Mouse (Mus musculus) hindbrain, embryonic 11.5 days (tissue): ENCODE data around the gene Iqcn. TPM values are rescaled to one million over a fixed set of nuclear protein-coding genes. Genes with fewer than 3 reads are reported as not detected.

ENCODE experiments used
- ATAC-seq: fragments of 200-750 bp; cut with Nextera tagmentation; 2 replicates; pipeline ENCODE4 v1.8.0; 2017; ENCODE audit warnings: mild to moderate bottlenecking, moderate TSS enrichment, moderate library complexity; ENCODE audit not compliant: low FRiP score
- DNase-seq: peaks from one replicate; pipeline ENCODE4 v3.0.0-alpha.2; 2015; ENCODE audit warnings: low spot score
- H3K27ac ChIP-seq: fragments of 300-500 bp; sonication (generic); 2 replicates; pipeline ENCODE4 v1.5.1; 2014; ENCODE audit warnings: mild to moderate bottlenecking, low read depth, low read length
- H3K27me3 ChIP-seq: fragments of 300-500 bp; sonication (generic); 2 replicates; pipeline ENCODE4 v1.6.1; 2014; ENCODE audit warnings: mild to moderate bottlenecking, low read length, moderate library complexity, mixed read lengths; ENCODE audit not compliant: control insufficient read depth, insufficient read depth
- H3K36me3 ChIP-seq: fragments of 300-500 bp; sonication (generic); 2 replicates; pipeline ENCODE4 v1.6.1; 2014; ENCODE audit warnings: mild to moderate bottlenecking, low read length, moderate library complexity, mixed read lengths; ENCODE audit not compliant: control insufficient read depth, insufficient read depth
- H3K4me1 ChIP-seq: fragments of 300-500 bp; sonication (generic); replicated peaks from 2 replicates; pipeline ENCODE4 v1.6.1; 2014; ENCODE audit warnings: low read length, mixed read lengths; ENCODE audit not compliant: control insufficient read depth, insufficient read depth
- H3K4me2 ChIP-seq: fragments of 300-500 bp; sonication (generic); replicated peaks from 2 replicates; pipeline ENCODE4 v1.6.1; 2014; ENCODE audit warnings: mild to moderate bottlenecking, low read depth, low read length
- H3K4me3 ChIP-seq: fragments of 300-500 bp; sonication (generic); 2 replicates; pipeline ENCODE4 v1.5.1; 2014; ENCODE audit warnings: low read depth, low read length
- H3K9ac ChIP-seq: fragments of 300-500 bp; sonication (generic); 2 replicates; pipeline ENCODE4 v1.6.1; 2014; ENCODE audit warnings: low read depth, low read length
- H3K9me3 ChIP-seq: fragments of 300-500 bp; sonication (generic); 2 replicates; pipeline ENCODE4 v1.6.1; 2016; ENCODE audit warnings: low read length; ENCODE audit not compliant: control insufficient read depth
- WGBS: fragments of 180-500 bp; shearing (Covaris S2); extraction: QIAGEN DNeasy Blood & Tissue Kit; methylation state at CpG from one replicate; pipeline ENCODE4 v1.1.7; 2014; 5-methylcytosine and 5-hydroxymethylcytosine counted together
- polyA plus RNA-seq: library from polyadenylated mRNA; unstranded; fragments of >200 nt; fragmentation: Nextera tagmentation; extraction: Ambion mirVana; gene quantifications from 2 replicates; pipeline ENCODE4 v1.2.1, GENCODE M21; 2014

Gene Iqcn
- polyA plus RNA-seq, 1 experiment from 2014 or later = 0.03 TPM

- Histone ChIP-seq H3K9me3 (no peaks in the 10 kb centered on the region), H3K4me2 (no peak overlapping the region), H3K4me1 (no peaks in the 10 kb centered on the region), H3K4me3 (no peak overlapping the region), H3K36me3 (no peaks in the 10 kb centered on the region), H3K27ac (no peak overlapping the region), H3K9ac (no peak overlapping the region), H3K27me3 (no peaks in the 10 kb centered on the region)
- DNase-seq (no peak), ATAC-seq (no peak)
- WGBS = 80% methylated on average over 2 of the region's 2 CpGs
Measured at GRCm38 (mm10) chr8:70715086-70715485, 11.8 kb downstream of the Iqcn start.

GRCm38 (mm10) chr8:70716521-70717400, 13.5 kb downstream of the Iqcn start:
- Histone ChIP-seq H3K4me1 (no peaks in the 10 kb centered on the region), H3K9me3 (no peaks in the 10 kb centered on the region), H3K4me2 (no peak overlapping the region), H3K27ac (no peak overlapping the region), H3K9ac (no peak overlapping the region), H3K27me3 (no peaks in the 10 kb centered on the region), H3K36me3 (no peaks in the 10 kb centered on the region), H3K4me3 (no peak overlapping the region)
- DNase-seq = no peak
- no peak for ATAC-seq
- WGBS = 84% methylated on average over 40 of the region's 40 CpGs

DNA sequence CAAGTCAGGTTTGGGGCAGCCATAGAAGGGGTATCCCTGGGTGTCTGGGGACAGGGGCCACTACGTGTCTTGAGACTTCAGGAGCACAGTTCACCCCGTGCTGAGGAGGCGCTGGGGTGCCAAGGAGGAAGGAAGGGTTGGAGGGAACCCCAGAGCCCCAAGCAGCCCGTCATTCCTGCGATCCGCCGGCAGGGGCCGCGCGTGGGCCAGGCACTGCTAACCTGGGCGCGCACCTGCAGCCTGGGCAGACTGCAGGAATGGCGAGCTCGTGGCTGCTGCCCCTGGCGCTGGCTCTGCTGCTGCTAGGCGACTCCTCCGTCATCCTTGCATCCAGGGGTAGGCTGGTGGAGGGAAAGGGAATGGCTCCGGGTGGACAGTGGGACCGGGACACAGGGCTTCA, 15.0 kb downstream of the Iqcn start, which contains the start of gene Gm3336:
TSS of gene Gm3336 (plus strand) at position 247 of the 400 bp plus-strand sequence.
- ATAC-seq (peak; percentile 10; the same call in 1 of the 2 replicates), DNase-seq (peak; percentile 69)
- no peaks in the 10 kb centered on the region for H3K9me3 ChIP-seq
- H3K4me1 ChIP-seq = no peaks in the 10 kb centered on the region
- no peaks in the 10 kb centered on the region for H3K27me3 ChIP-seq
- no peak within 1 kb of the TSS for H3K27ac ChIP-seq
- H3K36me3 ChIP-seq = no peaks in the 10 kb centered on the region
- H3K4me3 ChIP-seq = no peak within 1 kb of the TSS
- H3K9ac ChIP-seq = no peak within 1 kb of the TSS
- no peak within 1 kb of the TSS for H3K4me2 ChIP-seq
- 6% methylated on average over 17 of the region's 19 CpGs for WGBS

DNA sequence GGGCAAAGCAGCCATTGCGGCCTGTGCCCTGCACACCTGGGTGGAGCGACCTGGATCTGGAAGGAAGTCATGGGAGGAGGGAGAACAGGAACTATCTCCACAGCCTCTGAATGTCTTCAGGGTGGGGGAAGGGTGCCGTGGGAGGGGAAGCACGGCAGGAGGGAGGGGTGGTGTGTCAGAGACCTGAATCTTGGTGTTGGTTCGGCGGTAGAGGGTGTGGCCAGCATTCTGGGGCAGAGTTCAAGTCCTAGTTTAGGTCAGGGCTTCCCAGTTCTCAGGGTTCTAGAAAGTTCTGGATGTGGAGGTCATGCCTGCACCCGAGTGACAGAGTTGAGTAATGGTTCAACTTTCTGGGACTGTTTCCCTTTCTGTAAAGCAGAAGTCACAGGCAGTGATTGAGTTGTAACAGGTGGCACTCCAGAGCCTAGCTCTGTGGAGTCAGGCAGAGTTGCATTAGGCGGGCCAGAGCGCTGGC, 16.6 kb downstream of the Iqcn start:
- H3K27ac ChIP-seq = no peak overlapping the region
- 74% methylated on average over 9 of the region's 9 CpGs for WGBS
- DNase-seq = no peak
- H3K9me3 ChIP-seq = no peaks in the 10 kb centered on the region
- no peak overlapping the region for H3K4me3 ChIP-seq
- no peak overlapping the region for H3K4me2 ChIP-seq
- H3K9ac ChIP-seq = no peak overlapping the region
- H3K4me1 ChIP-seq = no peaks in the 10 kb centered on the region
- no peaks in the 10 kb centered on the region for H3K27me3 ChIP-seq
- no peak for ATAC-seq
- no peaks in the 10 kb centered on the region for H3K36me3 ChIP-seq

DNA sequence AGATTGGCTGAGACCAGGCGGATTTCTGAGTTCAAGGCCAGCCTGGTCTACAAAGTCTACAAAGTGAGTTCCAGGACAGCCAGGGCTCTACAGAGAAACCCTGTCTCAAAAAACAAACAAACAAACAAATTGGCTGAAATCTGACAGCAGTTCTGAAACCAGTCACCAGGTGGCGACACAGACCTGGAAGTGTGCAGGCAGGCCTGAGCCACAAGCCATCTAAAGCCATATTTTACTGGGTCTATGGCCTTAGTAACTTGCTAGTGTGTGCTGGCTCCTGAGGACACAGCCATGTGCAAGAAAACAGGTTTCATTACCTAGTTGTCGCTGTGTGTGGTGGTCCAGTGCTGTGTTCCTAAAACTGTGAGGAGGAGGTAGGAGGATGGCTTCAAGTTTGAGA, 17.5 kb downstream of the Iqcn start:
- Histone ChIP-seq H3K4me1 (no peaks in the 10 kb centered on the region), H3K9ac (no peak overlapping the region), H3K27ac (no peak overlapping the region), H3K4me2 (no peak overlapping the region), H3K9me3 (no peaks in the 10 kb centered on the region), H3K4me3 (no peak overlapping the region), H3K36me3 (no peaks in the 10 kb centered on the region), H3K27me3 (no peaks in the 10 kb centered on the region)
- ATAC-seq = peak; percentile 62; the same call in 1 of the 2 replicates
- 6% methylated on average over 3 of the region's 3 CpGs for WGBS
- DNase-seq = peak; percentile 86

- Histone ChIP-seq H3K27ac (no peak overlapping the region), H3K9ac (no peak overlapping the region), H3K4me2 (no peak overlapping the region), H3K9me3 (no peaks in the 10 kb centered on the region), H3K36me3 (no peaks in the 10 kb centered on the region), H3K4me1 (no peaks in the 10 kb centered on the region), H3K27me3 (no peaks in the 10 kb centered on the region), H3K4me3 (no peak overlapping the region)
- 86% methylated on average over 8 of the region's 8 CpGs for WGBS
- ATAC-seq (no peak), DNase-seq (no peak)
Measured at GRCm38 (mm10) chr8:70721601-70722000, 18.3 kb downstream of the Iqcn start.

GRCm38 (mm10) chr8:70723486-70724210, 20.4 kb downstream of the Iqcn start, which contains the start of gene Pde4c:
TSS of gene Pde4c (plus strand) at chr8:70723720.
- Histone ChIP-seq H3K27ac (no peak within 1 kb of the TSS), H3K36me3 (no peaks in the 10 kb centered on the region), H3K9ac (no peak within 1 kb of the TSS), H3K27me3 (peaks cover 8% of the 10 kb centered on the region; the same call in 1 of the 2 replicates), H3K9me3 (no peaks in the 10 kb centered on the region), H3K4me1 (no peaks in the 10 kb centered on the region), H3K4me3 (no peak within 1 kb of the TSS), H3K4me2 (no peak within 1 kb of the TSS)
- ATAC-seq (no peak), DNase-seq (no peak)
- 60% methylated on average over 7 of the region's 7 CpGs for WGBS

- no peaks in the 10 kb centered on the region for H3K4me1 ChIP-seq
- H3K36me3 ChIP-seq = no peaks in the 10 kb centered on the region
- H3K27me3 ChIP-seq = peaks cover 12% of the 10 kb centered on the region
- no peak overlapping the region for H3K4me3 ChIP-seq
- H3K9ac ChIP-seq = no peak overlapping the region
- ATAC-seq (no peak), DNase-seq (no peak)
- H3K4me2 ChIP-seq = no peak overlapping the region
- no peaks in the 10 kb centered on the region for H3K9me3 ChIP-seq
- no peak overlapping the region for H3K27ac ChIP-seq
- 81% methylated on average over 12 of the region's 12 CpGs for WGBS
Measured at GRCm38 (mm10) chr8:70724216-70724615, 21.0 kb downstream of the Iqcn start.
